Mouse (Mus musculus) T-cell, adult 2 months (primary cell): ENCODE measurements around the gene Serinc4.
"Not testable (repeated sequence)": the region's sequence is repeated elsewhere in the genome, so short reads cannot be mapped to it uniquely, and the experiment has no call there.

Experiments used
- DNase-seq: peaks from one replicate; pipeline ENCODE4 v3.0.0; 2022; ENCODE audit warnings: low spot score

The Serinc4 gene

GRCm38 (mm10) chr2:121456692-121457642 lies at the start of gene Serinc4:
TSS of gene Serinc4 (minus strand) at chr2:121456781.
- DNase-seq: peak; percentile 93

GRCm38 (mm10) chr2:121501550-121501949 lies 45.0 kb upstream of the Serinc4 start:
- not testable (repeated sequence) for DNase-seq

- DNase-seq: not testable (repeated sequence)
Measured at GRCm38 (mm10) chr2:121484403-121484802, 27.8 kb upstream of the Serinc4 start.

- DNase-seq: no peak
Measured at GRCm38 (mm10) chr2:121483576-121483975, 27.0 kb upstream of the Serinc4 start.

GRCm38 (mm10) chr2:121480916-121481315 lies 24.3 kb upstream of the Serinc4 start:
- not testable (repeated sequence) for DNase-seq

GRCm38 (mm10) chr2:121480498-121480897 lies 23.9 kb upstream of the Serinc4 start:
- peak; percentile 38 for DNase-seq

- no peak for DNase-seq
Measured at GRCm38 (mm10) chr2:121477491-121478266, 21.1 kb upstream of the Serinc4 start.

GRCm38 (mm10) chr2:121475306-121475705 lies 18.7 kb upstream of the Serinc4 start:
- not testable (repeated sequence) for DNase-seq

- DNase-seq: no peak
Measured at GRCm38 (mm10) chr2:121474180-121474535, 17.6 kb upstream of the Serinc4 start.

GRCm38 (mm10) chr2:121473301-121474179 lies 17.0 kb upstream of the Serinc4 start, which contains the start of gene Mfap1b:
TSS of gene Mfap1b (minus strand) at chr2:121474067.
- peak; percentile 81 for DNase-seq

- not testable (repeated sequence) for DNase-seq
Measured at GRCm38 (mm10) chr2:121472783-121473182, 16.2 kb upstream of the Serinc4 start.

GRCm38 (mm10) chr2:121468982-121469381 lies 12.4 kb upstream of the Serinc4 start:
- DNase-seq: not testable (repeated sequence)

GRCm38 (mm10) chr2:121460071-121460470 lies 3.5 kb upstream of the Serinc4 start:
- no peak for DNase-seq

GRCm38 (mm10) chr2:121455534-121455933 lies 1.0 kb downstream of the Serinc4 start:
- no peak for DNase-seq

- no peak for DNase-seq
Measured at GRCm38 (mm10) chr2:121453917-121454316, 2.7 kb downstream of the Serinc4 start.

GRCm38 (mm10) chr2:121452990-121453389 lies 3.6 kb downstream of the Serinc4 start, which contains the start of gene Hypk:
TSS of gene Hypk (plus strand) at chr2:121453290.
- no peak for DNase-seq

GRCm38 (mm10) chr2:121452361-121452760 lies 4.2 kb downstream of the Serinc4 start:
- no peak for DNase-seq

- no peak for DNase-seq
Measured at GRCm38 (mm10) chr2:121450093-121450492, 6.5 kb downstream of the Serinc4 start.

GRCm38 (mm10) chr2:121449545-121450011 lies 7.0 kb downstream of the Serinc4 start:
- DNase-seq: no peak

GRCm38 (mm10) chr2:121448739-121449535 lies 7.6 kb downstream of the Serinc4 start, which contains the start of gene Serf2:
TSS of gene Serf2 (plus strand) at chr2:121449195.
- peak; percentile 100 for DNase-seq
